Mouse (Mus musculus) G1E (cell line): ENCODE measurements around the gene Slc1a1. TPM values are rescaled to one million over a fixed set of nuclear protein-coding genes. Genes with fewer than 3 reads are reported as not detected.

ENCODE experiments used
- ATAC-seq: 2 replicates; pipeline ENCODE4 v1.8.0; 2016; ENCODE audit warnings: mild to moderate bottlenecking; ENCODE audit not compliant: insufficient number of reproducible peaks, poor library complexity, low FRiP score, severe bottlenecking; ENCODE audit errors: extremely low read depth
- DNase-seq: peaks from one replicate; pipeline ENCODE4 v3.0.0; 2012; ENCODE audit warnings: low spot score
- H3K27me3 ChIP-seq: 2 replicates; pipeline ENCODE4 v1.6.1; 2012; ENCODE audit warnings: mild to moderate bottlenecking, low read length, inconsistent platforms; ENCODE audit not compliant: insufficient read depth
- H3K36me3 ChIP-seq: replicated peaks from 2 replicates; pipeline ENCODE3; 2012; ENCODE audit warnings: mild to moderate bottlenecking, inconsistent platforms
- H3K4me1 ChIP-seq: 2 replicates; pipeline ENCODE4 v1.6.1; 2012; ENCODE audit warnings: low read depth, low read length, inconsistent platforms, mixed read lengths; ENCODE audit not compliant: insufficient read depth
- H3K4me3 ChIP-seq: 2 replicates; pipeline ENCODE4 v1.5.1; 2012; ENCODE audit warnings: low read depth, mild to moderate bottlenecking, inconsistent platforms, low read length, moderate library complexity, mixed read lengths
- H3K9me3 ChIP-seq: replicated peaks from 2 replicates; pipeline ENCODE4 v1.6.1; 2012; ENCODE audit warnings: inconsistent platforms
- CTCF ChIP-seq: IDR thresholded peaks from 2 replicates; pipeline ENCODE4 v1.5.1; 2012; ENCODE audit warnings: low read depth, low read length, inconsistent platforms, mixed read lengths
- GATA1 ChIP-seq: IDR thresholded peaks from 2 replicates; pipeline ENCODE4 v1.6.1; 2012; ENCODE audit warnings: borderline replicate concordance, low read length, inconsistent platforms, mixed read lengths
- GATA2 ChIP-seq: IDR thresholded peaks from 2 replicates; pipeline ENCODE4 v1.6.1; 2012; ENCODE audit warnings: low read depth, low read length, inconsistent platforms, borderline replicate concordance
- POLR2AphosphoS5 ChIP-seq: IDR thresholded peaks from 2 replicates; pipeline ENCODE4 v1.6.1; 2012; ENCODE audit warnings: low read depth, low read length, inconsistent platforms; ENCODE audit not compliant: insufficient replicate concordance
- TAL1 ChIP-seq: conservative IDR thresholded peaks from 2 replicates; pipeline ENCODE4 v1.6.1; 2012; ENCODE audit warnings: low read depth, low read length, inconsistent platforms, mixed read lengths
- polyA plus RNA-seq: library from polyadenylated mRNA; stranded (reverse); fragments of >175 nt; gene quantifications from 2 replicates; pipeline ENCODE4 v1.2.3, GENCODE M21; 2012
- total RNA-seq, 2 experiments: library from RNA; stranded (forward) in 1 of 2; stranded (reverse) in 1 of 2; fragments of 200-1000 nt in 1 of 2; fragments of >200 nt in 1 of 2; fragmentation: Nextera tagmentation in 1 of 2; gene quantifications; 2 replicates each; pipeline ENCODE4 v1.2.3; 2014 to 2017

Gene Slc1a1
- total and polyA plus RNA-seq, 3 experiments: 0.38 TPM; not detected in 2

GRCm38 (mm10) chr19:28902806-28903205 lies 68.0 kb downstream of the Slc1a1 start:
- H3K4me1 ChIP-seq: no peaks in the 10 kb centered on the region
- H3K4me3 ChIP-seq: no peak overlapping the region
- ATAC-seq (no peak), DNase-seq (no peak)
- peaks cover 10% of the 10 kb centered on the region; the same call in 1 of the 2 replicates for H3K27me3 ChIP-seq
- H3K9me3 ChIP-seq: no peaks in the 10 kb centered on the region
- no peaks in the 10 kb centered on the region for H3K36me3 ChIP-seq
- TF ChIP-seq GATA2: no peak
- TF ChIP-seq CTCF: no peak
- TF ChIP-seq POLR2AphosphoS5: no peak
- no peak for TF ChIP-seq TAL1
- TF ChIP-seq GATA1: no peak

GRCm38 (mm10) chr19:28903536-28904119 lies 68.8 kb downstream of the Slc1a1 start:
- Histone ChIP-seq H3K36me3 (no peaks in the 10 kb centered on the region), H3K27me3 (peaks cover 10% of the 10 kb centered on the region; the same call in 1 of the 2 replicates), H3K4me3 (no peak overlapping the region), H3K9me3 (no peaks in the 10 kb centered on the region), H3K4me1 (no peaks in the 10 kb centered on the region)
- ATAC-seq (no peak), DNase-seq (no peak)
- no peak for TF ChIP-seq CTCF
- no peak for TF ChIP-seq POLR2AphosphoS5
- TF ChIP-seq TAL1: no peak
- TF ChIP-seq GATA2: no peak
- no peak for TF ChIP-seq GATA1

GRCm38 (mm10) chr19:28908186-28908585 lies 73.3 kb downstream of the Slc1a1 start:
- Histone ChIP-seq H3K4me1 (no peaks in the 10 kb centered on the region), H3K9me3 (no peaks in the 10 kb centered on the region), H3K36me3 (no peaks in the 10 kb centered on the region)

GRCm38 (mm10) chr19:28908693-28909092 lies 73.8 kb downstream of the Slc1a1 start:
- no peak for TF ChIP-seq POLR2AphosphoS5
- no peak for TF ChIP-seq GATA2
- no peak for TF ChIP-seq TAL1
- TF ChIP-seq GATA1: no peak
- TF ChIP-seq CTCF: no peak
- H3K4me1 ChIP-seq: no peaks in the 10 kb centered on the region
- H3K36me3 ChIP-seq: no peaks in the 10 kb centered on the region
- no peak for DNase-seq
- no peaks in the 10 kb centered on the region for H3K9me3 ChIP-seq
- ATAC-seq: no peak
- H3K4me3 ChIP-seq: no peak overlapping the region
- H3K27me3 ChIP-seq: peaks cover 16% of the 10 kb centered on the region

More at GRCm38 (mm10) chr19:28908186-28908585, 73.3 kb downstream of the Slc1a1 start:
- H3K4me3 ChIP-seq: no peak overlapping the region
- DNase-seq: no peak
- H3K27me3 ChIP-seq: peaks cover 15% of the 10 kb centered on the region
- TF ChIP-seq TAL1: no peak
- TF ChIP-seq CTCF: no peak
- no peak for ATAC-seq

- TF ChIP-seq GATA1 (no peak), GATA2 (no peak), CTCF (no peak), TAL1 (no peak), POLR2AphosphoS5 (no peak)
- H3K9me3 ChIP-seq: no peaks in the 10 kb centered on the region
- peaks cover 16% of the 10 kb centered on the region for H3K27me3 ChIP-seq
- ATAC-seq: no peak
- no peaks in the 10 kb centered on the region for H3K4me1 ChIP-seq
- H3K36me3 ChIP-seq: no peaks in the 10 kb centered on the region
- no peak for DNase-seq
- H3K4me3 ChIP-seq: no peak overlapping the region
These were observed 79.7 kb downstream of the Slc1a1 start for GRCm38 (mm10) chr19:28914598-28914997.

GRCm38 (mm10) chr19:28915602-28916250 lies 80.9 kb downstream of the Slc1a1 start:
- DNase-seq (no peak), ATAC-seq (no peak)
- Histone ChIP-seq H3K36me3 (no peaks in the 10 kb centered on the region), H3K27me3 (peaks cover 16% of the 10 kb centered on the region), H3K4me3 (no peak overlapping the region), H3K4me1 (no peaks in the 10 kb centered on the region), H3K9me3 (no peaks in the 10 kb centered on the region)
- no peak for TF ChIP-seq GATA2
- no peak for TF ChIP-seq CTCF
- TF ChIP-seq TAL1: no peak
